Mouse (Mus musculus) lung, postnatal 0 days (tissue): ENCODE data around the gene Wap. TPM values are rescaled to one million over a fixed set of nuclear protein-coding genes. Genes with fewer than 3 reads are reported as not detected.

Source experiments
- ATAC-seq: fragments of 200-750 bp; cut with Nextera tagmentation; 2 replicates; pipeline ENCODE4 v1.8.0; 2017; ENCODE audit warnings: moderate library complexity
- DNase-seq: peaks from one replicate; pipeline ENCODE4 v3.0.0-alpha.2; 2016; ENCODE audit warnings: low spot score
- H3K27ac ChIP-seq: fragments of 300-500 bp; sonication (generic); 2 replicates; pipeline ENCODE4 v1.5.1; 2014; ENCODE audit warnings: antibody characterized with exemption, mild to moderate bottlenecking, low read length, mixed read lengths
- H3K27me3 ChIP-seq: fragments of 300-500 bp; sonication (generic); replicated peaks from 2 replicates; pipeline ENCODE4 v1.6.1; 2014; ENCODE audit warnings: low read length, mixed read lengths; ENCODE audit not compliant: insufficient read depth
- H3K36me3 ChIP-seq: fragments of 300-500 bp; sonication (generic); 2 replicates; pipeline ENCODE4 v1.6.1; 2014; ENCODE audit warnings: low read length, mixed read lengths; ENCODE audit not compliant: insufficient read depth
- H3K4me1 ChIP-seq: fragments of 300-500 bp; sonication (generic); 2 replicates; pipeline ENCODE4 v1.6.1; 2014; ENCODE audit warnings: antibody characterized with exemption, low read depth, low read length, mixed read lengths; ENCODE audit not compliant: insufficient read depth
- H3K4me2 ChIP-seq: fragments of 300-500 bp; sonication (generic); replicated peaks from 2 replicates; pipeline ENCODE4 v1.6.1; 2014; ENCODE audit warnings: low read depth, mild to moderate bottlenecking, low read length, moderate library complexity, mixed read lengths
- H3K4me3 ChIP-seq: fragments of 300-500 bp; sonication (generic); 2 replicates; pipeline ENCODE4 v1.5.1; 2014; ENCODE audit warnings: low read depth, low read length
- H3K9ac ChIP-seq: fragments of 300-500 bp; sonication (generic); replicated peaks from 2 replicates; pipeline ENCODE4 v1.6.1; 2014; ENCODE audit warnings: low read depth, mild to moderate bottlenecking
- H3K9me3 ChIP-seq: fragments of 300-500 bp; sonication (generic); 2 replicates; pipeline ENCODE4 v1.6.1; 2016; ENCODE audit warnings: low read length, mixed read lengths
- CTCF ChIP-seq: IDR thresholded peaks from 2 replicates; pipeline ENCODE4 v1.5.1; 2016; ENCODE audit warnings: antibody characterized with exemption, mild to moderate bottlenecking
- EP300 ChIP-seq: IDR thresholded peaks from 2 replicates; pipeline ENCODE4 v1.6.1; 2016; ENCODE audit warnings: antibody characterized with exemption, mild to moderate bottlenecking, control low read depth
- WGBS: fragments of 180-500 bp; shearing (Covaris S2); extraction: QIAGEN DNeasy Blood & Tissue Kit; methylation state at CpG from one replicate; pipeline ENCODE4 v1.1.7; 2014; 5-methylcytosine and 5-hydroxymethylcytosine counted together
- polyA plus RNA-seq: library from polyadenylated mRNA; unstranded; fragments of >200 nt; fragmentation: Nextera tagmentation; extraction: Ambion mirVana; gene quantifications from 2 replicates; pipeline ENCODE4 v1.2.1, GENCODE M21; 2015

Wap gene
- polyA plus RNA-seq, 1 experiment from 2014 or later: not detected

DNA sequence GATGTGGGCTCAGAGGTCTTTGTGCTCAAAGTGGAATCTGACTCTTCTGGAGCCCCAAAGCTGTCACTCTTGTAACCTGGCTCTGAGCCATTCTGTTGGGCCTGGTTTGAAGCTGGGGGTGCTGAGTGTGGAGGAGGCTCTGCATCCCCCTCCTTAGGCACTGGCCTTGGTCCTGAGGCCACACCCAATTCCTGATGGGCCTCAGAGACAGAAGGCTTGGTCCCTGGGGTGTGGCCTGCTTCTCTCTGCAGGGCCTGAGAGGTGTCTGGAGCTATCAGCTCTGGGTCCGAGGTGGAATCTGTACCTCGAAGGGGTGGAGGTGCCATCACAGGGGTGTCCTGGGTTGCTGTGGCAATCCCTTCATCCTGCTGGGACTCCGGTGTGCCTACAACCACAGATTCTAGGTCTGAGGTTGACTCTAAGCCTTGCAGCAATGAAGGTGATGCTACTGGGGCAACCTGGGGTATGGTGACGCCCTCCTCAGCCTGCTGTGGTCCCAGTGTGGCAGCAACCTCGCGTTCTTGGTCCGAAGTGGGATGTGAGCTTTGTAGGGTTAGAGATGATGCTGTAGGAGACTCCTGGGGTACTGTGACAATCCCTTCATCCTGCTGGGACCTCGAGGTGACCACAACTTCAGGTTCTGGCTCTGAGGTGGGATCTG lies 38.0 kb downstream of the Wap start:
- Histone ChIP-seq H3K9ac (no peak overlapping the region), H3K4me1 (peaks cover 11% of the 10 kb centered on the region; the same call in 1 of the 2 replicates), H3K27ac (no peak overlapping the region), H3K9me3 (no peaks in the 10 kb centered on the region), H3K36me3 (peaks cover 14% of the 10 kb centered on the region; the same call in 1 of the 2 replicates), H3K4me3 (no peak overlapping the region), H3K4me2 (no peak overlapping the region), H3K27me3 (no peaks in the 10 kb centered on the region; the same call in 1 of the 2 replicates)
- ATAC-seq (no peak), DNase-seq (no peak)
- TF ChIP-seq EP300: no peak
- TF ChIP-seq CTCF: no peak
- WGBS: 82% methylated on average over 8 of the region's 8 CpGs

DNA sequence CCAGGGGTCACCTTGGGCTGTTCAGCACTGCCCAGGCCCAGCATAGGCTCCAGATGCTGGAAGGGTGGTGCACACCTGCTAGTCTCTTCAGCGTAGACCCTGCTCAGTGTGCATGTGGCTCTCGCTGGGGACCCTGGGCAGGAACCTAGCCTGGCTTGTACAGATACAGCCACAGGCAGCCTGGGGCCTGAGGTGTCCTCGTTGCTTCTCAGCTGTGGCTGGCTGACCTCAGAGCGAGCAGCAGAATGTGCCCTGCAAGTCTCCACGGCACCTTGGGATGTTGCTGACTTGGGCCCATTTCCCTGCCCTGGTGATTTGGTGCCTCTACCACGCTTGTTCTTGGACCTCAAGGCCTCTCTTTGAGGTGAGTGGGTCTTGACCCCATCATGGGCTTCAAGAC lies 38.6 kb downstream of the Wap start:
- H3K4me2 ChIP-seq: no peak overlapping the region
- no peak overlapping the region for H3K9ac ChIP-seq
- WGBS: 90% methylated on average over 6 of the region's 6 CpGs
- DNase-seq (no peak), ATAC-seq (no peak)
- H3K27ac ChIP-seq: no peak overlapping the region
- no peak for TF ChIP-seq EP300
- TF ChIP-seq CTCF: no peak
- H3K27me3 ChIP-seq: no peaks in the 10 kb centered on the region
- peaks cover 11% of the 10 kb centered on the region; the same call in 1 of the 2 replicates for H3K4me1 ChIP-seq
- H3K36me3 ChIP-seq: peaks cover 20% of the 10 kb centered on the region; the same call in 1 of the 2 replicates
- H3K4me3 ChIP-seq: no peak overlapping the region
- no peaks in the 10 kb centered on the region for H3K9me3 ChIP-seq

DNA sequence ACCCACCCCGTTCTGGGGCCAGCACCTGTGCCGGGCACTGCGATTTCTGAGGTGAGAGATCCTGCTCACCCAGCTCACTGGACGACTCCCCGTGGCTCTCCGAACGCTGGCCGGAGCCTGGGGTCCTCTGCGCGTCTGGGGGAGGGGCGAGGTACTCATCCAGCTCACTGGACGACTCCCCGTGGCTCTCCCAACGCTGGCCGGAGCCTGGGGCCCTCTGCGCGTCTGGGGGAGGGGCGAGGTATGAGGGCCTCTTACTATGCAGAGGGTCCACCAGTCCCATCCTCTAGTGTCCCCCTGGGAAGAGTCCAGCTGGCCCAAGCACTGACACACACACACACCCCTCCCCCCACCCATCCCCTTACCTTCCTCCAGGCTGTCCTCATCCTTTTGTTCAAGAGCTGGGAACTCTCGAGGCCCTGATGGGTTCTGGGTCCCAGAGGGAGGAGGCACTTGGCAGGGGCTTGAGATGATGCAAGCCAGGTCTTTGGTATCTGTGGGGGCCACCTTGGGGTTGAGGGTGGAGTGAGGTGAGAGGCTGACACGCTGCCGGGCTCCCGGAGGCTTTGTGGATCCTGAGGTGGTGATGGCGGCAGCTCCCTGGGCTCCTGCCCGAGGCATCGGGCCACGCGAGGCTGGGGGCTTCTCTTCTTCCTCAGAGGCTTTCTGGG lies 39.3 kb downstream of the Wap start:
- no peaks in the 10 kb centered on the region for H3K27me3 ChIP-seq
- no peak overlapping the region for H3K4me3 ChIP-seq
- no peak for TF ChIP-seq CTCF
- TF ChIP-seq EP300: no peak
- H3K4me2 ChIP-seq: 0 out of 2 replicates have a peak overlapping the region, but pooled peaks have one; percentile 6
- no peak for ATAC-seq
- DNase-seq: no peak
- no peak overlapping the region for H3K27ac ChIP-seq
- no peak overlapping the region for H3K9ac ChIP-seq
- H3K9me3 ChIP-seq: no peaks in the 10 kb centered on the region
- 29% methylated on average over 27 of the region's 27 CpGs for WGBS
- peaks cover 24% of the 10 kb centered on the region for H3K36me3 ChIP-seq
- H3K4me1 ChIP-seq: peaks cover 9% of the 10 kb centered on the region; the same call in 1 of the 2 replicates

DNA sequence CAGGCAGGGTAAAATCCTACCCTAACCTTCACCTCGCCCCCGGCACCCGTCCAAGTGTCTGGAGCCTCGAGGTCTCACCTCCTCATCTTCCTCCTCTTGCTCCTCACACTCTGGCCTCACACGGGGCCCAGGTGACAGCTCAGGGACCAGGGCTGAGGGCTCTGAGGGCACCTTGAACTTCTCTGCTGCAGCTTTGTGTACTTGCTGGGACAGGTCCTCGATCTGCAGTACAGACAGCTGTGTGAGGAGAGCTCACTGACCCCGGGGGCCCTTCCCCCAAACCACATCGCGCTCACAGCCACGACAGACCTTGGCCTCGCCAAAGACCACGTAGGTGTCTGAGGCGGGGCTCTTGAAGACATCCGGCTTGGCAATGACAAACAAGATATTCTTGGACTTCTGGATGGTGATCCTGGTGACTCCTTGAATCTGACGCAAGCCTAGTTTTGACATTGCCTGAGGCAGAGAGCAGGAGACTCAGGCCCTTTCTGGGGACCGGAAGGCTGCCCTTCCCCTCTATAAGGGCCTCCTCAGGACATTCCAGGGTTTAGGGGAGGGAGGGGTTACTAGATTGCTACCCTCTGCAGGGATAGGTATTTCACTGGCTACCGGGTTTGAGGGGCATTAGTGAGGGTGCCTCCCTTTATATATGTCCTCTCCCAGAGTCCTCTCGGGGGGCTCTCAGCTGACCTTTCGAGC lies 40.1 kb downstream of the Wap start:
- H3K27ac ChIP-seq: peak overlapping the region; percentile 59; the same call in 1 of the 2 replicates
- TF ChIP-seq EP300 (no peak; the same call in 1 of the 2 replicates), CTCF (no peak)
- 0 out of 2 replicates have a peak overlapping the region, but pooled peaks have one; percentile 6 for H3K4me2 ChIP-seq
- no peak overlapping the region for H3K4me3 ChIP-seq
- ATAC-seq (peak; percentile 79), DNase-seq (peak; percentile 80)
- H3K27me3 ChIP-seq: no peaks in the 10 kb centered on the region
- 39% methylated on average over 19 of the region's 19 CpGs for WGBS
- H3K36me3 ChIP-seq: peaks cover 32% of the 10 kb centered on the region
- H3K9me3 ChIP-seq: no peaks in the 10 kb centered on the region
- H3K9ac ChIP-seq: no peak overlapping the region
- peaks cover 3% of the 10 kb centered on the region; the same call in 1 of the 2 replicates for H3K4me1 ChIP-seq

DNA sequence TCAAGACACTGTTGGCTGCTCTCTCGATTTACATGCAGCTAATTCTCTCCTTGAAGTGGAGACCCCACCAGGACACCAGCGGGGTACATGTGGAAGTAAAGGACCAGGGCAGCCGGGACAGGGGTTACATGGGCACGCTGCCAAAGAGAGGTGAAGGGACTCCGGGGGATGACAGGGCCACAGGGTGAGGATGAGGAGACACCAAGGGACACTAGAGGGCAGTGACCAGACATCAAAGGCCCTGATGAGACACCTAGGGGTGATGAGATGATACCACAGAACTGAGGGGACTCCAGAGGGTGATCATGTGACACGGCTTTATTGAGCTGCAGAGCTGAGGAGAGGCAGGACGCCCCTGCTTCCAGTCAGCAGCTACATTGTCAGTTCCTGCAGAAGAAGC lies 40.9 kb downstream of the Wap start:
- DNase-seq: no peak
- H3K9ac ChIP-seq: no peak overlapping the region
- no peak for ATAC-seq
- H3K4me1 ChIP-seq: no peaks in the 10 kb centered on the region; the same call in 1 of the 2 replicates
- TF ChIP-seq EP300 (no peak), CTCF (0 out of 2 replicates have a peak, but pooled peaks have one; percentile 8)
- WGBS: 74% methylated on average over 7 of the region's 7 CpGs
- H3K27ac ChIP-seq: no peak overlapping the region
- no peak overlapping the region for H3K4me2 ChIP-seq
- no peak overlapping the region for H3K4me3 ChIP-seq
- H3K27me3 ChIP-seq: no peaks in the 10 kb centered on the region
- H3K9me3 ChIP-seq: no peaks in the 10 kb centered on the region
- H3K36me3 ChIP-seq: peaks cover 32% of the 10 kb centered on the region

DNA sequence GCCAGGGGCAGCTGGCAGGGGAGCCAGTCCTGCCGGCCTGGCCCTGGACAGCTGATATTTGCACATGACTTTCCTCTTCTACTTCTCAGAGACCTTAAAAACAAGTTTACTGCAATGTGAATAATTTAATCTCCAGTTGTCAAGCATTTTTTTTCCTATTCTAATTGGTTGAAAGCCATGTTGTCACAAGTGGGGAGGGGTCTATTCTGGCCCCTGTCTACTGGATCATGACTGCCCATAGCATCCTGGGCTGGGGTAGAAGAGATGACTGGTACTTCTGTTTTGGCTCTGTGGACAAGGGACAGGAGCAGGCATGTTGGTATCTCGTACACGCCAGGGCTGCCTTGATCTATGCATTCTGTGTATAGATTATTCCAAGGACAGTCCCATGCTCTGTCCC lies 41.8 kb downstream of the Wap start:
- no peaks in the 10 kb centered on the region for H3K27me3 ChIP-seq
- DNase-seq (no peak), ATAC-seq (no peak)
- TF ChIP-seq EP300 (no peak), CTCF (no peak)
- no peak overlapping the region for H3K27ac ChIP-seq
- no peak overlapping the region for H3K4me3 ChIP-seq
- no peaks in the 10 kb centered on the region; the same call in 1 of the 2 replicates for H3K4me1 ChIP-seq
- peaks cover 36% of the 10 kb centered on the region for H3K36me3 ChIP-seq
- H3K9ac ChIP-seq: no peak overlapping the region
- no peaks in the 10 kb centered on the region for H3K9me3 ChIP-seq
- H3K4me2 ChIP-seq: no peak overlapping the region
- 83% methylated on average over 3 of the region's 3 CpGs for WGBS
